Mouse (Mus musculus) cerebellum, adult 8-10 months (tissue): ENCODE data around the gene Taar7a.

ENCODE experiments used
- DNase-seq: peaks from one replicate; pipeline ENCODE4 v3.0.0; 2022

The Taar7a gene

GRCm38 (mm10) chr10:23942465-23942864 is 50.8 kb downstream of the Taar7a start:
- no peak for DNase-seq
